In the genomic region with DNA sequence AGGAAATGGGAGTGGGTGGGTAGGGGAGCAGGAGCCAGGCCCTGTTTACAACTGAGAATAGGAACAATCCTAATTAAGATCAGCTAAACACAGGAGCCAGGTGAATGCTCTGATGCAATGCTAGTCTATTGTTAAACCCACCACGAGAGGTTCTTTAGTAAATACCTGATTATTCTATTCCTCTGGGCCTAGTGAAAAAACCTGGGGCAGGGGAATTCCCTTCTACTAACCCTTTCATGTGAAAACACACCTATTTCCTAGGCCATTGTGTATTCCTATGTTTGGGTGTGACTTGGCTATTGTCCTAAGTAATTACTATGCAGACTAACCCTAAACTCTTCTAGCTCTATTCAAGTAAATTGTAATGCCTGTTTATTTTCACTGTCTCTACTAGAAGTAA, we compare ENCODE assay signal across 4 mouse cellular contexts.
DNase-seq lines count a peak whose midpoint lies in the region.
"Not testable (repeated sequence)": the region's sequence is repeated elsewhere in the genome, so short reads cannot be mapped to it uniquely, and the experiment has no call there.

No protein-coding gene starts in this region.

- in situ Hi-C loops in ES-E14 (cut with MboI; ENCODE audit: low sequenced_read_pairs in 2 of 2, unreplicated experiment in 2 of 2): not testable (repeated sequence)

- H3K36me3 ChIP-seq in ES-E14 (ENCODE audit: control insufficient read depth, insufficient read depth, low read length, poor library complexity, severe bottlenecking): not testable (repeated sequence)

- not testable (repeated sequence) for H3K27ac ChIP-seq in ES-E14 (ENCODE audit: insufficient read depth, low read depth, low read length, poor library complexity, severe bottlenecking)

- peak; percentile 77 for DNase-seq in ES-CJ7 (ENCODE audit: low read depth, low spot score)
- peak; percentile 20 for DNase-seq in ES-E14 (ENCODE audit: low read depth, low spot score)
- peak; percentile 94 for DNase-seq in R1 (ENCODE audit: low read depth, low spot score)
- peak; percentile 74 for DNase-seq in ZHBTc4 (ENCODE audit: low read depth, low spot score)

- not testable (repeated sequence) for H3K4me1 ChIP-seq in ES-E14 (ENCODE audit: control insufficient read depth in 2 of 2, insufficient read depth in 2 of 2, low read length in 2 of 2, poor library complexity in 1 of 2)

- H3K4me3 ChIP-seq in ES-E14 (ENCODE audit: insufficient read depth in 1 of 2, low read depth in 1 of 2, low read length in 2 of 2, poor library complexity in 1 of 2, severe bottlenecking in 1 of 2): not testable (repeated sequence)

- not testable (repeated sequence) for H3K9ac ChIP-seq in ES-E14 (ENCODE audit: insufficient read depth, low read depth, low read length, poor library complexity, severe bottlenecking)

- not testable (repeated sequence) for H3K9me3 ChIP-seq in ES-E14 (ENCODE audit: control insufficient read depth, insufficient read depth, low read depth, low read length)

Comparison
In these comparisons a context has a peak if more than half of its experiments do, and no peak if none do; other contexts are left out.
1. DNase-seq: peak in every context shown above with its lines; median percentile 94 in R1; 77 in ES-CJ7; 74 in ZHBTc4; 20 in ES-E14.